Mouse (Mus musculus) kidney, embryonic 16.5 days (tissue): ENCODE measurements around the gene 2310039H08Rik. TPM values are rescaled to one million over a fixed set of nuclear protein-coding genes. Genes with fewer than 3 reads are reported as not detected.

Experiments
- ATAC-seq: fragments of 200-750 bp; cut with Nextera tagmentation; 2 replicates; pipeline ENCODE4 v1.8.0; 2017; ENCODE audit warnings: moderate TSS enrichment; ENCODE audit not compliant: low FRiP score, low TSS enrichment
- H3K27ac ChIP-seq: fragments of 300-500 bp; sonication (generic); 2 replicates; pipeline ENCODE4 v1.5.1; 2014; ENCODE audit warnings: low read length
- H3K27me3 ChIP-seq: fragments of 300-500 bp; sonication (generic); 2 replicates; pipeline ENCODE4 v1.6.1; 2014; ENCODE audit warnings: low read length, control low read depth, mixed read lengths; ENCODE audit not compliant: insufficient read depth
- H3K36me3 ChIP-seq: fragments of 300-500 bp; sonication (generic); 2 replicates; pipeline ENCODE4 v1.6.1; 2014; ENCODE audit warnings: low read length, control low read depth, mixed read lengths; ENCODE audit not compliant: insufficient read depth
- H3K4me1 ChIP-seq: fragments of 300-500 bp; sonication (generic); 2 replicates; pipeline ENCODE4 v1.6.1; 2014; ENCODE audit warnings: low read length, control low read depth, mixed read lengths; ENCODE audit not compliant: insufficient read depth
- H3K4me2 ChIP-seq: fragments of 300-500 bp; sonication (generic); replicated peaks from 2 replicates; pipeline ENCODE4 v1.6.1; 2014; ENCODE audit warnings: low read depth, low read length
- H3K4me3 ChIP-seq: fragments of 300-500 bp; sonication (generic); 2 replicates; pipeline ENCODE4 v1.5.1; 2014; ENCODE audit warnings: mild to moderate bottlenecking, low read length
- H3K9ac ChIP-seq: fragments of 300-500 bp; sonication (generic); replicated peaks from 2 replicates; pipeline ENCODE4 v1.6.1; 2014; ENCODE audit warnings: low read length
- H3K9me3 ChIP-seq: fragments of 300-500 bp; sonication (generic); 2 replicates; pipeline ENCODE4 v1.6.1; 2016; ENCODE audit warnings: low read length, control low read depth
- WGBS: fragments of 180-500 bp; shearing (Covaris S2); extraction: QIAGEN DNeasy Blood & Tissue Kit; methylation state at CpG from one replicate; pipeline ENCODE4 v1.1.7; 2014; 5-methylcytosine and 5-hydroxymethylcytosine counted together
- polyA plus RNA-seq: library from polyadenylated mRNA; unstranded; fragments of >200 nt; fragmentation: Nextera tagmentation; extraction: Ambion mirVana; gene quantifications from 2 replicates; pipeline ENCODE4 v1.2.1, GENCODE M21; 2015

The 2310039H08Rik gene
- polyA plus RNA-seq, 1 experiment from 2014 or later, result 89.9 TPM

- Histone ChIP-seq H3K9me3 (no peaks in the 10 kb centered on the region), H3K4me1 (no peaks in the 10 kb centered on the region), H3K36me3 (peaks cover 17% of the 10 kb centered on the region), H3K27ac (no peak overlapping the region), H3K9ac (no peak overlapping the region), H3K27me3 (0 out of 2 replicates have a peak, but pooled peaks cover under 1% of the 10 kb centered on the region), H3K4me2 (no peak overlapping the region), H3K4me3 (no peak overlapping the region)
- ATAC-seq, result no peak
- WGBS, result 97% methylated on average over 3 of the region's 3 CpGs
Measured at GRCm38 (mm10) chr17:46734055-46734454, 38.4 kb upstream of the 2310039H08Rik start.

- H3K27me3 ChIP-seq, result no peaks in the 10 kb centered on the region
- ATAC-seq, result no peak
- H3K27ac ChIP-seq, result no peak overlapping the region
- no peak overlapping the region for H3K9ac ChIP-seq
- H3K4me1 ChIP-seq, result no peaks in the 10 kb centered on the region
- H3K4me3 ChIP-seq, result no peak overlapping the region
- H3K4me2 ChIP-seq, result no peak overlapping the region
- 80% methylated on average over 7 of the region's 7 CpGs for WGBS
- H3K9me3 ChIP-seq, result no peaks in the 10 kb centered on the region
- peaks cover 17% of the 10 kb centered on the region for H3K36me3 ChIP-seq
Measured at GRCm38 (mm10) chr17:46735287-46735686, 37.1 kb upstream of the 2310039H08Rik start.

GRCm38 (mm10) chr17:46736160-46736559, 36.3 kb upstream of the 2310039H08Rik start:
- Histone ChIP-seq H3K4me1 (no peaks in the 10 kb centered on the region), H3K4me2 (no peak overlapping the region), H3K27ac (no peak overlapping the region), H3K9ac (no peak overlapping the region), H3K9me3 (no peaks in the 10 kb centered on the region), H3K27me3 (no peaks in the 10 kb centered on the region), H3K36me3 (peaks cover 17% of the 10 kb centered on the region), H3K4me3 (no peak overlapping the region)
- WGBS, result 56% methylated on average over 9 of the region's 10 CpGs
- no peak for ATAC-seq

GRCm38 (mm10) chr17:46741305-46741704, 31.1 kb upstream of the 2310039H08Rik start:
- H3K4me1 ChIP-seq, result no peaks in the 10 kb centered on the region
- WGBS, result 90% methylated on average over 6 of the region's 6 CpGs
- H3K4me3 ChIP-seq, result no peak overlapping the region
- H3K9ac ChIP-seq, result no peak overlapping the region
- H3K36me3 ChIP-seq, result peaks cover 24% of the 10 kb centered on the region
- no peak overlapping the region for H3K27ac ChIP-seq
- H3K9me3 ChIP-seq, result no peaks in the 10 kb centered on the region
- no peak overlapping the region for H3K4me2 ChIP-seq
- no peaks in the 10 kb centered on the region for H3K27me3 ChIP-seq
- no peak for ATAC-seq

- H3K27me3 ChIP-seq, result no peaks in the 10 kb centered on the region
- no peaks in the 10 kb centered on the region for H3K4me1 ChIP-seq
- no peak overlapping the region for H3K4me3 ChIP-seq
- no peak overlapping the region for H3K27ac ChIP-seq
- no peaks in the 10 kb centered on the region for H3K9me3 ChIP-seq
- 85% methylated on average over 9 of the region's 9 CpGs for WGBS
- H3K4me2 ChIP-seq, result no peak overlapping the region
- H3K36me3 ChIP-seq, result peaks cover 28% of the 10 kb centered on the region
- ATAC-seq, result no peak
- no peak overlapping the region for H3K9ac ChIP-seq
Measured at GRCm38 (mm10) chr17:46742986-46743385, 29.4 kb upstream of the 2310039H08Rik start.

GRCm38 (mm10) chr17:46745506-46745905, 26.9 kb upstream of the 2310039H08Rik start:
- Histone ChIP-seq H3K27ac (no peak overlapping the region), H3K4me1 (no peaks in the 10 kb centered on the region), H3K4me2 (no peak overlapping the region), H3K27me3 (no peaks in the 10 kb centered on the region), H3K9ac (no peak overlapping the region), H3K9me3 (no peaks in the 10 kb centered on the region), H3K36me3 (peaks cover 28% of the 10 kb centered on the region), H3K4me3 (no peak overlapping the region)
- no peak for ATAC-seq
- WGBS, result 83% methylated on average over 2 of the region's 2 CpGs

GRCm38 (mm10) chr17:46747234-46747633, 25.2 kb upstream of the 2310039H08Rik start:
- ATAC-seq, result no peak
- WGBS, result 85% methylated on average over 8 of the region's 8 CpGs
- H3K27ac ChIP-seq, result no peak overlapping the region
- no peak overlapping the region for H3K9ac ChIP-seq
- peaks cover 22% of the 10 kb centered on the region for H3K36me3 ChIP-seq
- H3K4me3 ChIP-seq, result no peak overlapping the region
- no peak overlapping the region for H3K4me2 ChIP-seq
- H3K4me1 ChIP-seq, result peaks cover 8% of the 10 kb centered on the region
- no peaks in the 10 kb centered on the region for H3K9me3 ChIP-seq
- no peaks in the 10 kb centered on the region for H3K27me3 ChIP-seq

- H3K27ac ChIP-seq, result no peak overlapping the region
- H3K4me1 ChIP-seq, result peaks cover 11% of the 10 kb centered on the region
- H3K27me3 ChIP-seq, result no peaks in the 10 kb centered on the region
- no peaks in the 10 kb centered on the region for H3K9me3 ChIP-seq
- no peak overlapping the region for H3K9ac ChIP-seq
- WGBS, result 97% methylated on average over 2 of the region's 2 CpGs
- H3K4me3 ChIP-seq, result no peak overlapping the region
- no peak for ATAC-seq
- H3K36me3 ChIP-seq, result peaks cover 16% of the 10 kb centered on the region; the same call in 1 of the 2 replicates
- no peak overlapping the region for H3K4me2 ChIP-seq
Measured at GRCm38 (mm10) chr17:46747806-46748205, 24.6 kb upstream of the 2310039H08Rik start.

GRCm38 (mm10) chr17:46749282-46749681, 23.2 kb upstream of the 2310039H08Rik start:
- Histone ChIP-seq H3K9ac (no peak overlapping the region), H3K27me3 (no peaks in the 10 kb centered on the region), H3K36me3 (0 out of 2 replicates have a peak, but pooled peaks cover 7% of the 10 kb centered on the region), H3K4me1 (peaks cover 11% of the 10 kb centered on the region), H3K4me2 (no peak overlapping the region), H3K4me3 (no peak overlapping the region), H3K27ac (no peak overlapping the region), H3K9me3 (no peaks in the 10 kb centered on the region)
- no peak for ATAC-seq
- 87% methylated on average over 5 of the region's 5 CpGs for WGBS

GRCm38 (mm10) chr17:46750580-46750979, 21.9 kb upstream of the 2310039H08Rik start:
- Histone ChIP-seq H3K4me2 (peak overlapping the region; percentile 81), H3K27me3 (no peaks in the 10 kb centered on the region), H3K27ac (no peak overlapping the region), H3K9ac (peak overlapping the region; percentile 83), H3K36me3 (0 out of 2 replicates have a peak, but pooled peaks cover 7% of the 10 kb centered on the region), H3K9me3 (no peaks in the 10 kb centered on the region), H3K4me3 (peak overlapping the region; percentile 78), H3K4me1 (peaks cover 11% of the 10 kb centered on the region)
- WGBS, result 81% methylated on average over 4 of the region's 4 CpGs
- no peak for ATAC-seq
